Mouse (Mus musculus) G1E (cell line): ENCODE measurements around the gene Schip1.

Experiments used
- CTCF ChIP-seq: IDR thresholded peaks from 2 replicates; pipeline ENCODE4 v1.5.1; 2012; ENCODE audit warnings: low read depth, low read length, inconsistent platforms, mixed read lengths
- GATA1 ChIP-seq: IDR thresholded peaks from 2 replicates; pipeline ENCODE4 v1.6.1; 2012; ENCODE audit warnings: borderline replicate concordance, low read length, inconsistent platforms, mixed read lengths
- GATA2 ChIP-seq: IDR thresholded peaks from 2 replicates; pipeline ENCODE4 v1.6.1; 2012; ENCODE audit warnings: low read depth, low read length, inconsistent platforms, borderline replicate concordance
- TAL1 ChIP-seq: conservative IDR thresholded peaks from 2 replicates; pipeline ENCODE4 v1.6.1; 2012; ENCODE audit warnings: low read depth, low read length, inconsistent platforms, mixed read lengths

- TF ChIP-seq CTCF (no peak), GATA1 (no peak), TAL1 (no peak), GATA2 (no peak)
Observed at GRCm38 (mm10) chr3:68379242-68379641, 314.6 kb downstream of the Schip1 start.
